Mouse (Mus musculus) left cerebral cortex, postnatal 4 days (tissue): ENCODE data around the gene B3gnt6. TPM values are rescaled to one million over a fixed set of nuclear protein-coding genes. Genes with fewer than 3 reads are reported as not detected.
A peak's percentile ranks its signal among the peaks of the same experiment; 100 is the strongest.
"Not testable (repeated sequence)": the region's sequence is repeated elsewhere in the genome, so short reads cannot be mapped to it uniquely, and the experiment has no call there.

Source experiments
- DNase-seq: peaks from one replicate; pipeline ENCODE4 v3.0.0-alpha.2; 2022
- intact Hi-C: fragments of 180-260 bp; cut with DNase I; formaldehyde crosslinking; loops from one replicate; pipeline ENCODE4 v1.15.1; 2025
- total RNA-seq, 2 experiments: library from RNA; stranded (reverse); gene quantifications; 2 replicates each; pipeline ENCODE4 v1.2.3; 2021

B3gnt6 gene
- under 1 TPM; 0.16 to 0.28 TPM for total RNA-seq

GRCm38 (mm10) chr7:98199381-98199780 lies at the start of gene B3gnt6:
TSS of gene B3gnt6 (minus strand) at chr7:98199481.
- no peak for DNase-seq
- intact Hi-C loops: no loop called here

DNA sequence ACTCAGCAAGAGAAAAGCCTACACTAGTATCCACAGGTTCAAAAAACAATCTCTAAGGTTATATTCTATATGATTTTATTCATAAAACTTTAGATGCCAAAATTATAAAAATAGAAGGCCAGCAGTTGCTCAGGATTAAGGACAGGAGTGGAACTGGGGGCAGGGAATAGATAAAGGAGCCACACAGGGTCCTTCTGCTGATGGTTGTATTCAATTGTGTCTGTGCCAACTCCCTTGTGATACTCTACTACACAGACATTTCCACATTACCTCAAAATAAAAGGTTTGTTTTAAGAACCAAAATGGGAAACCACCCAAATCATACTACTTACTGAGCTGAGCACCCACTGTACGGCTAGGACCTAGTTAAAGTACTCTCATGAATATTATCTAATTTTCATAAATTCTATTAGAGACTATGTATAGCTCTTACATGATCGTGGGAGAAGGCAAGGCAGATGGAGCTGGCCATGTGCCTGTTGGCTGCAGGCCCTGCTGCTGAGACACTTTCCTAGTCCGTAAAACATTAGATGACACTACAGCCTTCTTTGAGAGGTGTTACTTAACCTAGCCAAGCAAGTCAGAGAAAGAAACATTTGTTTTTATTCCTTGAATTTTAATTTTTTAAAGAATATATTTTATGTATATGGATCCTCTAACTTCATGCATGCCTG lies 37.5 kb upstream of the B3gnt6 start:
- DNase-seq: peak; percentile 89
- intact Hi-C loops: no loop called here

GRCm38 (mm10) chr7:98223796-98224195 lies 24.5 kb upstream of the B3gnt6 start:
- intact Hi-C loops: no loop called here
- DNase-seq: no peak

GRCm38 (mm10) chr7:98216713-98217112 lies 17.4 kb upstream of the B3gnt6 start:
- DNase-seq: no peak
- intact Hi-C loops: no loop called here

- intact Hi-C loops: no loop called here
- DNase-seq: no peak
These were observed 3.7 kb upstream of the B3gnt6 start for GRCm38 (mm10) chr7:98202946-98203345.

- intact Hi-C loops: no loop called here
These were observed 2.3 kb upstream of the B3gnt6 start for GRCm38 (mm10) chr7:98201493-98202028.

DNA sequence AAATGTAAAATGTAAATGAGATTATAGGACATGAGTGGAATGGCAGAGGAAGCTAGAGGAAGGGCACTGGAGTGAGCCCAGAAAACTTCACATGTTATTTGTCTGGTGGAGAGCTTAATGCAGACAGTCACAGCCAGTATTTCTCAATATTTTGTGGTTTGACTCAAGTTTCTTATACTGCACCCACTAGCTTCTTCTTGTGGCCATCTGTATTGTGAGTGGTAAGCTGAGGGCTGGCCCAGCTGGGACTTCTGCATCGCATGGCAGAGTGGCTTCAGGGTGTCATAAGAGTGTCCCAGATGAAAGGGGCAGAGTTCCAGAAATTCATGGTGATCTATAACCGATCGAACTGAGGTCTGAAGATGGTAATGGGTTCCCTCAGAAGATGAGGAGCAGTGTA lies 1.1 kb upstream of the B3gnt6 start:
- intact Hi-C loops: no loop called here

More at GRCm38 (mm10) chr7:98201493-98202028, 2.3 kb upstream of the B3gnt6 start:
- DNase-seq: no peak

GRCm38 (mm10) chr7:98195151-98195801 lies 4.0 kb downstream of the B3gnt6 start:
- intact Hi-C loops: no loop called here
- no peak for DNase-seq

More for the DNA sequence above, 1.1 kb upstream of the B3gnt6 start:
- DNase-seq: no peak

DNA sequence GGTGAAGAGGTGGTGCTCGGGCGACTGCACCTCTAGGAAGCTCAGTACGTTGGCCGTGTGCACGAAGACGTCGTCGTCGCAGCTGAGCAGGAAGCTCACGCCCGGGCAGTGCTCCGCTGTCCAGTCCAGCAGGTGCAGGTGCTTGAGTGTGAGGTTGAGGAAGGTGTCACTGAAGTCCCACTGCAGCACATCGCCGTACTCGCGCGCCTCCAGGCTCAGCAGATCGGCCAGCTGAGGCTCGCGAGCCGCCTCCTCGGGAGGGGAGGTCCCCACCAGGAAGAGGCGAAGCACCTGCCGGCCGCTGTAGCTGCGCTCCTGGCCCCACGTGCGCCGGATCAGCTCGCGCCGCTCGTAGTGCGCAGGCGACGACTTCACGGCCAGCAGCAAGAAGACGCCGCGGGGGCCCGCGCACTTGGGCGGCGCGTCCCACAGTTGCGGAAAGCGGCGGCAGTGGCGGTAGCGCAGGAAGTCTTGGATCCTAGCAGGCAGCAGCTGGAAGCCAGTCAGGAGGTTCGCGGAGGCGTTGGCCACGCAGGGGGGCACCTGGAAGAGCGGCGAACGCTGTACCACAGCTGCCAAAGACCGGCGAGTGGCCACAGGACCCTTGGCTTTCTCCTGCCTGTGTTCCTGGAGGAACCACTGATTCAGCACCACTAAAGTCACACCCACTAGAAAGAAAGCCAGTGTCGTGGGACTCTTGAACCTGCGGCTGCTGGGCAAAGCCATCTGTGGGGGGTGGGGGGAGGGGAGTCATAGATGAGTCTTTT lies 5.1 kb downstream of the B3gnt6 start:
- intact Hi-C loops: no loop called here
- DNase-seq: peak; percentile 14

DNA sequence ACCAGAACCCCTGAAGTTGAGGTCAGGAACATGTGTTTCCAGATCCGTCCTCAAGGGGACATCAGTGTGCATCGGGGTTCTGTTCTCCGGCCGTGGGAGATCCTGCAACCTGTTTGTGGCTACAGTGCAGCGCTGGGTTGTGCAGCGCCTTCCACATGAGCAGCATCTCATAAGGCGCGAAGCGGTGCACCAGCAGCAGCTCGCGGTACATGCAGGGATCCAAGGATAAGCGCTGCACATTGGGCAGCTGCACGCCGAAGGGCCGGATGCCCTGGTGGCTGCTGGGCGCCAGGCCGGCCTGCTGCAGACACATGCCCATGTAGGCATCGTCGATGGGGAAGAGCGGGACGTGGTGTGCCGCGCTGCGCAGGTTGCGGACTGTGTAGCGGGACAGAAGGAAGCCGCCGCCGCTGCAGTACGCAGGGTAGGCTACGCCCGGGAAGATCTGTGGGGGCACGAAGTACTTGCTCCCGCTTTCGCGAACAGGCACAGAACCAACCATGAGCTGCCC lies 5.7 kb downstream of the B3gnt6 start:
- intact Hi-C loops: no loop called here
- peak; percentile 39 for DNase-seq

DNA sequence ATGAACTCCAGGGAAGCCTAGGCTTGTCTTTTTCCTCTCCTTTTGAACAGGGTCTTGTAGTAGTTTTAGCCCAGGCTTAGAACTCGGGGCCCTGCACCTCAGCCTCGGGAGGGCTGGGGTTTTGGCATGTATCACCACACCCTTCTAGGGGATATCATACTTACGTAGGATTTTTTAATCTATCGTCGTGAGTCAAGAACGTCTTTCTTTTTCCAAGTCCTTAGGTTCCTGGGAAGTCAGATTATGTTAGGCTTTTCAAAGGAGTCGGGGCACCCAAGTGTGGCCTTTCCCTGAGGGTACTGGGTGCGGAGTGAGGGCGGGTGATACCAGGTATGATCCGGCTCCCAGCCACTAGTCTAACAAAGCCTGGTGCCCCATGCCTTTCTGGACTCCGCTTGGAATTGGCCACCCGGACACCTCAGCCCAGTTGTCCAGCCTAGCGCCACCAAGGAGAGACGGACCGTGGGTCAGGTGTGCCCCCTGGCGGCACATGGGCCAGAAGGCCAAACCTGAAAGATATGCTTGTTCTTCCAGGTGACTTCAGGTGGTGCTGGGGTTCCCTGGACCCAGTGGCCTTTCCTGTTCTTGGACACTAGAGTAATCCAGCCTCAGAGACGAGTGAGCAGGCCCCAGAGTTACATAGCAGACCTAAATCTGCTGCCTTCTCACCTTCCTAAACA lies 7.6 kb downstream of the B3gnt6 start:
- intact Hi-C loops: no loop called here

GRCm38 (mm10) chr7:98190578-98190977 lies 8.7 kb downstream of the B3gnt6 start:
- intact Hi-C loops: no loop called here
- no peak for DNase-seq

More for the DNA sequence above, 7.6 kb downstream of the B3gnt6 start:
- no peak for DNase-seq

GRCm38 (mm10) chr7:98189745-98190144 lies 9.5 kb downstream of the B3gnt6 start:
- no peak for DNase-seq
- intact Hi-C loops: no loop called here

DNA sequence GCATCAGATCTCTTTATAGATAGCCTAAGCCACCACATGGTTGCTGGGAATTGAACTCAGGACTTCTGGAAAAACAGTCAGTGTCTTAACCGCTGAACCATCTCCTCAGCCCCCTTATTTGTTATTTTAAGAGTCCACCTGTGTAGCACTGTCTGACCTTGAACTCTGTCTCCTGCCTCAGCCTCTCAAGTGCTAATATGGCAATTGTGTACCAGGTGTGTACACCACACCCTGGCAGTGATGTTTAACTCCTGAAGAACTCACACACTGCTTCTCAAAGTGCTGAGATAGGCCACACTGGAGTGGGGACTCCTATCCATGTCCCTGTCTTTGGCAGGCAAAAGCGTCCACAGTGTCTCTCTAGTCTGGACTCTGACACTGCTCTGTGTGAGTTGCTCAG lies 10.6 kb downstream of the B3gnt6 start:
- intact Hi-C loops: no loop called here
- DNase-seq: no peak

DNA sequence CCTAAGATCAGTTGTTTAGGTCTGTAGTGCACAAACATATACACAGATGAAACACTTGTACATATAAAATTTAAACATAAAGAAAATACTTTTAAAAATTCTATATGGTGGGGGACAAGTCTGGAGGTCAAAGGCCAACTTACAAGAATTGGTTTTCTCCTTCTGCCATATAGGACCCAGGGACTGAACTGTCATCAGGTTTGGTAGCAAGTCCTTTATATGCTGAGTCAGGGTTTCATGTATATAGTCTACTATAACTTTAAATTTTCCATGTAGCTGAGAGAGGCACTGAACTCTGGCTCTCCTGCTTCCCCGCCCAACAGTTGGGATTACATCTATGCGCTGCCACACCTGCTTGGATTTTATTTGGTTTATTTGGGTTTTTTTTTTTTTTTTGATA lies 11.0 kb downstream of the B3gnt6 start:
- intact Hi-C loops: no loop called here
- no peak for DNase-seq

GRCm38 (mm10) chr7:98187332-98187731 lies 11.9 kb downstream of the B3gnt6 start:
- DNase-seq, intact Hi-C loops: not testable (repeated sequence)

DNA sequence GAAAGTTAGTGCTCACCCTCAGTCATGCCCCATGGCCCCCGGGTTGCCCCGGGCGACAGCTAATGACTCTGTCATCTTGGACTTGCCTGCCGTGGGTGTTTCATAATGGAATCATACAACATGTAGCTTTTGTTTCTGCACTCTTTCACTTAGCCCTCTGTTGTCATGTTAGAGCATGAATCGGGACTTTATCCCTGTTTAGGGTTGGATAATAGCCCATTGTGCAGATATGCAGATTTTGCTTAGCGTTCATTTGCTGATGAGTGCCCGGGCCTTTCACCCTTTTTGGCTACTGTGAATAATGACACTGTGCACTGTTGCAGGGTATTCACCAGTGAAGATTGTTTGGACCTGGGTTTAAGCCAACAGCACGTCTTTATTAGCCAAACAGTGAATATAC lies 12.6 kb downstream of the B3gnt6 start:
- intact Hi-C loops: no loop called here
- DNase-seq: peak; percentile 32

DNA sequence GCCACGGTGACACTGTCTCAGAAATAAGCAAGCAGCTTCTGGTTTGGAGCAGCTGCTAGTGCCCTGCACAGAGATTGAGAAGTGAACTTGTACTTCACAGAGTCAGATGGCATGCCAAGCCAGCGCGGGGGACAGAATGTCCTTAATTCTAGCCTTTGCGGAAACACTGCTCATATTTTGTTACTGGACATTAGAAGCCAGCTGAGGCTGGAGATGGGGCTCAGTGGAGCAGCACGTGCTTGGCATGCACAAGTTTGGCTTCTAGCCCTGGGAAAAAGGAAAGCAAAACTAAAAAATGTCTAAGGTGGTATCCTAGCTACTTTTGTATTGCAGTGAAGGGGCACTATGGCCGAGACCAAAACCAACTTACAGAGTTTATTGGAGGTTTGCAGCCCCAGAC lies 14.0 kb downstream of the B3gnt6 start:
- intact Hi-C loops: no loop called here
- peak; percentile 51 for DNase-seq

GRCm38 (mm10) chr7:98178560-98179231 lies 20.6 kb downstream of the B3gnt6 start:
- DNase-seq: no peak
- intact Hi-C loops: no loop called here

DNA sequence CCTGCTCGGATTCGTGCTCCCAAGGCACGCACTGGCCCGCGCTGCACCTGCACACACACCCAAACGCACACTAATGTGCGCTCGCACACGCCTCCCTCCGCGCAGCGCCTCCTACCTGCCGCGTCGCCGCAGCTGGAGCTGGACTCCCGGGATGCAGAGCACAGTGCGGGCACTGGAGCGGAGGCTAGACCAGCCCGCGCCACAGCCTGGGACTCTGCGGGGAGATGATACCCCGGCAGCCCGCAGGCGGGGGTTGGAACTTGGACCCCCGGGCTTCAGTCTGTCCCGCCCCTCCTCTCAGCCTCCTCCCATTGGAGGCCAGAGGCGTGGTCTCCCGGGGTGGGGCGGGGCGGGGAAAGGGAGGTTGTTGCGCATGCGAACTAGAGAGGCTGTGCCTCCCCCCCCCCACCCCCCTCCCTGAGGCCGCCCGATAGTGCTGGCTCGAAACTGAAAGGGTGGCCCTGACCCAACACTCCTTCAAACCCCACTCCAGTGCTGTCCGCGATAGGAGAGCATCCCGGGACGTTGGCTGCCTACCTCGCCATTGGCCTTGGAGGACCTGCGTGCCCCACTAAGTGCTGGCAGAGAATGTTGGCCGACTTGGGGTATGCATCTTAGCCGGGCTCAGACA lies 21.2 kb downstream of the B3gnt6 start, which contains the start of gene Capn5:
Gene Capn5 (minus strand): TSS at position 346 of the 631 bp plus-strand sequence.
- intact Hi-C loops: no loop called here
- peak; percentile 70 for DNase-seq
